Mouse (Mus musculus): ENCODE data around the gene Ppef2. TPM values are rescaled to one million over a fixed set of nuclear protein-coding genes. Genes with fewer than 3 reads are reported as not detected.
A peak's percentile ranks its signal among the peaks of the same experiment; 100 is the strongest.

Gene Ppef2
- total and polyA plus RNA-seq, 2 experiments from 2014 or later: 0.24 to 0.31 TPM

GRCm38 (mm10) chr5:92239333-92240232 lies 16.5 kb downstream of the Ppef2 start:
- H3K9ac ChIP-seq: no peak overlapping the region
- peak; percentile 78 for ATAC-seq
- H3K9me3 ChIP-seq (ENCODE audit: low read length): no peaks in the 10 kb centered on the region
- H3K4me2 ChIP-seq (ENCODE audit: low read depth): peak overlapping the region; percentile 34
- peak; percentile 81 for TF ChIP-seq CTCF (IDR thresholded peaks at IDR 0.05; ENCODE audit: low read depth)
- no peaks in the 10 kb centered on the region for H3K27me3 ChIP-seq (ENCODE audit: insufficient read depth, low read length)
- WGBS: 44% methylated on average over 29 of the region's 29 CpGs
- peaks cover 3% of the 10 kb centered on the region; the same call in 1 of the 2 replicates for H3K4me1 ChIP-seq (ENCODE audit: insufficient read depth)
- H3K27ac ChIP-seq (ENCODE audit: low read depth, low read length): no peak overlapping the region
- DNase-seq: peak; percentile 82
- H3K4me3 ChIP-seq (ENCODE audit: low read depth, low read length): no peak overlapping the region
- H3K36me3 ChIP-seq (ENCODE audit: insufficient read depth): no peaks in the 10 kb centered on the region

GRCm38 (mm10) chr5:92234939-92235557 lies 21.0 kb downstream of the Ppef2 start:
- H3K36me3 ChIP-seq (ENCODE audit: insufficient read depth): no peaks in the 10 kb centered on the region
- ATAC-seq (no peak), DNase-seq (no peak)
- H3K4me3 ChIP-seq (ENCODE audit: low read depth, low read length): no peak overlapping the region
- no peak overlapping the region for H3K27ac ChIP-seq (ENCODE audit: low read depth, low read length)
- WGBS: 69% methylated on average over 5 of the region's 5 CpGs
- peaks cover 3% of the 10 kb centered on the region; the same call in 1 of the 2 replicates for H3K4me1 ChIP-seq (ENCODE audit: insufficient read depth)
- H3K4me2 ChIP-seq (ENCODE audit: low read depth): no peak overlapping the region
- no peak for TF ChIP-seq CTCF (IDR thresholded peaks at IDR 0.05; ENCODE audit: low read depth)
- no peaks in the 10 kb centered on the region for H3K27me3 ChIP-seq (ENCODE audit: insufficient read depth, low read length)
- H3K9me3 ChIP-seq (ENCODE audit: low read length): no peaks in the 10 kb centered on the region
- H3K9ac ChIP-seq: no peak overlapping the region

- no peak for TF ChIP-seq CTCF (IDR thresholded peaks at IDR 0.05; ENCODE audit: low read depth)
- no peak overlapping the region for H3K4me3 ChIP-seq (ENCODE audit: low read depth, low read length)
- H3K27ac ChIP-seq (ENCODE audit: low read depth, low read length): no peak overlapping the region
- no peaks in the 10 kb centered on the region for H3K9me3 ChIP-seq (ENCODE audit: low read length)
- WGBS: 85% methylated on average over 4 of the region's 4 CpGs
- no peaks in the 10 kb centered on the region for H3K4me1 ChIP-seq (ENCODE audit: insufficient read depth)
- no peak overlapping the region for H3K4me2 ChIP-seq (ENCODE audit: low read depth)
- no peaks in the 10 kb centered on the region for H3K27me3 ChIP-seq (ENCODE audit: insufficient read depth, low read length)
- no peak overlapping the region for H3K9ac ChIP-seq
- no peak for ATAC-seq
- H3K36me3 ChIP-seq (ENCODE audit: insufficient read depth): no peaks in the 10 kb centered on the region
- no peak for DNase-seq
Observed at GRCm38 (mm10) chr5:92233366-92233765, 22.7 kb downstream of the Ppef2 start.

GRCm38 (mm10) chr5:92231836-92232235 lies 24.2 kb downstream of the Ppef2 start:
- H3K27me3 ChIP-seq (ENCODE audit: insufficient read depth, low read length): no peaks in the 10 kb centered on the region
- no peaks in the 10 kb centered on the region for H3K36me3 ChIP-seq (ENCODE audit: insufficient read depth)
- no peak for TF ChIP-seq CTCF (IDR thresholded peaks at IDR 0.05; ENCODE audit: low read depth)
- no peaks in the 10 kb centered on the region for H3K4me1 ChIP-seq (ENCODE audit: insufficient read depth)
- H3K4me3 ChIP-seq (ENCODE audit: low read depth, low read length): no peak overlapping the region
- no peak for DNase-seq
- no peak overlapping the region for H3K4me2 ChIP-seq (ENCODE audit: low read depth)
- no peak overlapping the region for H3K9ac ChIP-seq
- whole genome bisulfite sequencing: 84% methylated on average over 10 of the region's 10 CpGs
- H3K9me3 ChIP-seq (ENCODE audit: low read length): no peaks in the 10 kb centered on the region
- ATAC-seq: no peak
- no peak overlapping the region for H3K27ac ChIP-seq (ENCODE audit: low read depth, low read length)

GRCm38 (mm10) chr5:92230306-92230705 lies 25.8 kb downstream of the Ppef2 start:
- Histone ChIP-seq H3K9me3 (ENCODE audit: low read length) (no peaks in the 10 kb centered on the region), H3K27ac (ENCODE audit: low read depth, low read length) (no peak overlapping the region), H3K36me3 (ENCODE audit: insufficient read depth) (no peaks in the 10 kb centered on the region), H3K4me1 (ENCODE audit: insufficient read depth) (no peaks in the 10 kb centered on the region), H3K4me3 (ENCODE audit: low read depth, low read length) (no peak overlapping the region), H3K27me3 (ENCODE audit: insufficient read depth, low read length) (no peaks in the 10 kb centered on the region), H3K4me2 (ENCODE audit: low read depth) (no peak overlapping the region), H3K9ac (no peak overlapping the region)
- WGBS: 85% methylated on average over 11 of the region's 11 CpGs
- no peak for TF ChIP-seq CTCF (IDR thresholded peaks at IDR 0.05; ENCODE audit: low read depth)
- ATAC-seq (no peak), DNase-seq (no peak)

- H3K27ac ChIP-seq (ENCODE audit: low read depth, low read length): no peak overlapping the region
- DNase-seq (no peak), ATAC-seq (no peak)
- no peak overlapping the region for H3K9ac ChIP-seq
- WGBS: 93% methylated on average over 3 of the region's 3 CpGs
- H3K4me2 ChIP-seq (ENCODE audit: low read depth): no peak overlapping the region
- H3K4me3 ChIP-seq (ENCODE audit: low read depth, low read length): no peak overlapping the region
- TF ChIP-seq CTCF (IDR thresholded peaks at IDR 0.05; ENCODE audit: low read depth): no peak
- H3K9me3 ChIP-seq (ENCODE audit: low read length): no peaks in the 10 kb centered on the region
- H3K36me3 ChIP-seq (ENCODE audit: insufficient read depth): no peaks in the 10 kb centered on the region
- no peaks in the 10 kb centered on the region for H3K4me1 ChIP-seq (ENCODE audit: insufficient read depth)
- H3K27me3 ChIP-seq (ENCODE audit: insufficient read depth, low read length): no peaks in the 10 kb centered on the region
Observed at GRCm38 (mm10) chr5:92229514-92229913, 26.6 kb downstream of the Ppef2 start.

- H3K4me3 ChIP-seq (ENCODE audit: low read depth, low read length): no peak overlapping the region
- H3K27ac ChIP-seq (ENCODE audit: low read depth, low read length): no peak overlapping the region
- H3K9ac ChIP-seq: no peak overlapping the region
- no peaks in the 10 kb centered on the region for H3K36me3 ChIP-seq (ENCODE audit: insufficient read depth)
- 34% methylated on average over 10 of the region's 10 CpGs for WGBS
- no peaks in the 10 kb centered on the region for H3K9me3 ChIP-seq (ENCODE audit: low read length)
- H3K4me2 ChIP-seq (ENCODE audit: low read depth): no peak overlapping the region
- no peak for DNase-seq
- ATAC-seq: no peak
- H3K4me1 ChIP-seq (ENCODE audit: insufficient read depth): no peaks in the 10 kb centered on the region
- H3K27me3 ChIP-seq (ENCODE audit: insufficient read depth, low read length): no peaks in the 10 kb centered on the region
- TF ChIP-seq CTCF (IDR thresholded peaks at IDR 0.05; ENCODE audit: low read depth): no peak
Observed at GRCm38 (mm10) chr5:92228776-92229175, 27.3 kb downstream of the Ppef2 start.
